Mouse (Mus musculus) spleen, adult 2 months (tissue): ENCODE measurements around the gene Lix1l. TPM values are rescaled to one million over a fixed set of nuclear protein-coding genes. Genes with fewer than 3 reads are reported as not detected.

ENCODE experiments used
- DNase-seq, 2 experiments: peaks; one replicate each; pipeline versions ENCODE4 v3.0.0 to v3.0.0-alpha.2; 2012 to 2021; ENCODE audit warnings: low spot score in 2 of 2, low read depth in 1 of 2
- H3K27ac ChIP-seq: fragments of 200-500 bp; 2 replicates; pipeline ENCODE4 v1.5.1; 2012; ENCODE audit warnings: low read length, inconsistent platforms; ENCODE audit not compliant: insufficient read depth
- H3K27me3 ChIP-seq: fragments of 200-500 bp; 2 replicates; pipeline ENCODE4 v1.6.1; 2012; ENCODE audit warnings: mild to moderate bottlenecking, moderate library complexity, low read length, inconsistent platforms; ENCODE audit not compliant: control insufficient read depth, insufficient read depth
- H3K36me3 ChIP-seq: fragments of 200-500 bp; 2 replicates; pipeline ENCODE4 v1.6.1; 2012; ENCODE audit warnings: mild to moderate bottlenecking, low read length, inconsistent platforms; ENCODE audit not compliant: control insufficient read depth, insufficient read depth
- H3K4me1 ChIP-seq: fragments of 200-500 bp; 2 replicates; pipeline ENCODE4 v1.6.1; 2011; ENCODE audit warnings: inconsistent platforms; ENCODE audit not compliant: control insufficient read depth, insufficient read depth, insufficient read length
- H3K4me3 ChIP-seq: fragments of 200-500 bp; 2 replicates; pipeline ENCODE4 v1.5.1; 2011; ENCODE audit warnings: mild to moderate bottlenecking, inconsistent platforms; ENCODE audit not compliant: insufficient read depth, insufficient read length; ENCODE audit errors: extremely low read depth
- CTCF ChIP-seq: fragments of 200-500 bp; IDR thresholded peaks from 2 replicates; pipeline ENCODE4 v1.5.1; 2011; ENCODE audit warnings: mild to moderate bottlenecking, inconsistent platforms; ENCODE audit not compliant: insufficient read depth, insufficient read length, insufficient replicate concordance; ENCODE audit errors: extremely low read depth
- POLR2A ChIP-seq: fragments of 200-500 bp; IDR thresholded peaks from 2 replicates; pipeline ENCODE4 v1.6.1; 2011; ENCODE audit warnings: low read depth, low read length, inconsistent platforms
- WGBS: fragments of 180-500 bp; shearing (Covaris S2); methylation state at CpG from one replicate; pipeline ENCODE4 v1.1.7; 2018; 5-methylcytosine and 5-hydroxymethylcytosine counted together
- polyA plus RNA-seq: library from polyadenylated mRNA; depleted of rRNA; stranded (reverse); fragments of >200 nt; gene quantifications from 2 replicates; pipeline ENCODE4 v1.2.3, GENCODE M21; 2012

Lix1l gene
- polyA plus RNA-seq, 1 experiment, result 5.8 TPM

DNA sequence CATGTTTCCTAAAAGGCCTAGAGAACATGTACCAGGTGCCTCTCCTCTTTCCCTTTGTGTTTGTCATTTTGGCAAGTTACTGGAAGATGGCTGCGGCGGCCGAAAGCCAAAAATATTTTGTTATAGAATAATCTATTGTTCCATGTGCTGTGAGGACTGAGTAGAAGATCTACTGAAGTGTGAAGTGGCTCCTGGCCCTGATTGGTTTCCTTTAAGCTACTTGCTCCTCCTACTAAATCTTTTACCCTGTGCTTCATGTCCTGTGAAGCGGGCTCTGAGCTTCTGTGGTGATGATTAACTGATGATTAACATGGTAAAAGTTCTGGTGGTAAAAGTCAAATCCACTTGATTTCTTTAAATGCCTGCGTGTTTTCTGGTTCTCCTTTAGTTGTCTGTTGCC lies 66.0 kb downstream of the Lix1l start:
- Histone ChIP-seq H3K4me3 (no peak overlapping the region), H3K36me3 (no peaks in the 10 kb centered on the region), H3K27me3 (no peaks in the 10 kb centered on the region), H3K27ac (no peak overlapping the region), H3K4me1 (peaks cover 3% of the 10 kb centered on the region; the same call in 1 of the 2 replicates)
- WGBS, result 91% methylated on average over 5 of the region's 5 CpGs
- DNase-seq, result no peak
- TF ChIP-seq POLR2A (no peak), CTCF (no peak)

DNA sequence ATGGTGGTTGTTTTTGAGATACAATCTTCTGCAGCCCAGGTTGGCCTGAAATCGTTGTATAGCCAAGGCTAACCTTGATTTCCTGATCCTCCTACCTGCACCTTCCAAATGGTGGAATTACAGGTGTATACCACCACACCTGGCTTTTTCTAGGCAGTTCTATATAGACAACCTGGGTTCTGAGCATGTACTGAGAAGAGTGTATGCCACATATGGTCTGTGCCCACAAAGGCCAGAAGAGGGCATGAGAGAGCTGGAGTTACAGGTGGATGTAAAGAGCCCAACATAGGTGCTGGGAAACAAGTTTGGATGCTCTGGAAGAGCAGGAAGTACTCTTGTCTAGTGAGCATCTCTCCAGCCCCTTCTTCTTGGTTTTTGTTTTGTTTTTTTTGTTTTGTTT lies 66.4 kb downstream of the Lix1l start:
- Histone ChIP-seq H3K4me3 (no peak overlapping the region), H3K27me3 (no peaks in the 10 kb centered on the region), H3K27ac (no peak overlapping the region), H3K36me3 (no peaks in the 10 kb centered on the region), H3K4me1 (peaks cover 3% of the 10 kb centered on the region; the same call in 1 of the 2 replicates)
- peak in 1 of 2 experiments; percentile 17 for DNase-seq
- TF ChIP-seq POLR2A, result no peak
- TF ChIP-seq CTCF, result no peak
- 34% methylated on average over 1 of the region's 1 CpGs for WGBS

DNA sequence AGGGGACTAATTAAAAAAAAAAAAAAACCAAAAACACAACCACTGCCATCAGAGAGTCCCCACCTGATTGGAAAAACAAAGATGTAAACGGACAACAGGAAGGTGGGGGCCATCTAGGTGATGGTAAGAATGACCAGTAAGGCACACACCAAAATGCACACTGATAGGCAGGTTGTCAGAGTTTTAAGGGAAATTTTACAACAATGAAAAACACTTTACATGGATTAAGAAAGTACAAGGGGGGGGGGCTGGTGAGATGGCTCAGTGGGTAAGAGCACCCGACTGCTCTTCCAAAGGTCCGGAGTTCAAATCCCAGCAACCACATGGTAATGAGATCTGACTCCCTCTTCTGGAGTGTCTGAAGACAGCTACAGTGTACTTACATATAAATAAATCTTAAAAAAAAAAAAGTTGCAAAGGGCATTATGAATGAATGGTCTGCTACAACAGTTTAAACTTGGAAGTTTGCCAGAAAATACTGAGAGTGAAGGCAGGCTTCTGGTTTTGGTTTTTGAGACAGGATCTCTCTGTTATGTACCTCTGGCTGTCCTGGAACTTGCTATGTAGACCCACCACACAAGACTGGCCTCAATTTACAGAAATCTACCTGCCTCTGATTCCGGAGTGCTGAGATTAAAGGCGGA lies 67.6 kb downstream of the Lix1l start:
- WGBS, result 92% methylated on average over 5 of the region's 5 CpGs
- H3K27me3 ChIP-seq, result no peaks in the 10 kb centered on the region
- DNase-seq, result no peak
- H3K4me3 ChIP-seq, result no peak overlapping the region
- no peak overlapping the region for H3K27ac ChIP-seq
- TF ChIP-seq CTCF (no peak), POLR2A (no peak)
- peaks cover 3% of the 10 kb centered on the region; the same call in 1 of the 2 replicates for H3K4me1 ChIP-seq
- H3K36me3 ChIP-seq, result no peaks in the 10 kb centered on the region

DNA sequence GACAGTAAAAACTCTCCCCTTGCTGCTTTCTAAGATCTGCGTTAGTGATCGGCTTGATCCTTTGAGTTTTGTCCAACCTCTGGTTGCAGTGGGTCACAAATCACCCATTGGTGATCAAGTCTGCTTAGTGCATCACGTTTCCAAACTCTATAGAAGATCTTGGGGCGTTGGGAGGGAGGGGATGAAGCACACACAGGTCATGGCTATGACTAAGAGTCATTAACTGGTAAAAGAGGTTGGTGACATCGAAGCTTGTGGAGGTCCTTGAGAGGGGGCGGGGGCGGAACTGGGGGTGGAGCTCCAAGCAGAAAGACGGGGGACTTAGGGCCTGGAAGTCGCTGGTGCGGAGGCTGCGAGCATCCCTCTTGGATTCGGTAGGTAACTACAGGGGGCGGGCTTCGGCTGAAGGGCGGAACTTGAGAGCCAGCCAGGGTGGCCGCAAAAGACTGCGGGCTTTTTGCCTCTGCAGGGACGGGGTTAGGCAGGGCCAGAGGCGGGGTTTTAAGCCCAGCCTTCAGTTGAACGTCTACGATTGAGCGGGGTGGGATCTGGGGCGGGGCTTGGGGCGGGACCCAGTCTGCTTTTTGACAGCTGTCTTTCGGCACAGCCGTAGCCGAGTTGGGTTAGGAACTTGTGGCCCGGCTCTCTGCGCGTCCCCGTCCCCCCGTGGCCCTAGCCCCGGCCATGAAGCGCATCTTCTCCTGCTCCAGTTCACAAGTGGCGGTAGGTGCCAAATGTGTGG lies 68.9 kb downstream of the Lix1l start, which contains the start of gene Ankrd35:
Gene Ankrd35, plus strand, starts transcription at position 405 of the 742 bp plus-strand sequence.
- H3K36me3 ChIP-seq, result no peaks in the 10 kb centered on the region
- TF ChIP-seq CTCF, result 0 out of 2 replicates have a peak, but pooled peaks have one; percentile 3
- TF ChIP-seq POLR2A, result no peak
- WGBS, result 6% methylated on average over 35 of the region's 35 CpGs
- peak within 1 kb of the TSS; percentile 56 for H3K4me3 ChIP-seq
- no peak within 1 kb of the TSS for H3K27ac ChIP-seq
- H3K4me1 ChIP-seq, result peaks cover 3% of the 10 kb centered on the region; the same call in 1 of the 2 replicates
- DNase-seq, result peak; percentile 74 to 82
- H3K27me3 ChIP-seq, result no peaks in the 10 kb centered on the region

DNA sequence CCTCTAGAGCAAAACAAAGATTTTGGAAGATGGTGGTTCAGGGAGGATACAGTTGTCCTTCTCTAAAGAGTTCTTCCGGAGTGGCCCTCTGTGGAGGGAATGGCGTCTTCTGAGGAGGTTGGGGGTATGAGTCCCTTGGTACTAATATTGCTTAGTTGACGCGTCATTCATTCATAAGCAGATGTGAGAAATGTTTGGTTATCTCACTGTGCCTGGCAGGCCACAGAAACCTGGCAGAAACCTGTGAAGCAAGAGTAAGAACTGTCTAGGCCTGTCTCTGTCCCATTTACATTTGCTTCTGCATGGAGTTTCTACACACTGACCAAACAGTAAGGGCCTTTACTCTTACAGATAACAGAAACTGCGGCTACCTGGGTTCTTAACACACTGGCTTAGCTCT lies 70.6 kb downstream of the Lix1l start:
- no peaks in the 10 kb centered on the region for H3K27me3 ChIP-seq
- 94% methylated on average over 5 of the region's 5 CpGs for WGBS
- no peak for DNase-seq
- H3K4me3 ChIP-seq, result no peak overlapping the region
- H3K27ac ChIP-seq, result no peak overlapping the region
- H3K36me3 ChIP-seq, result no peaks in the 10 kb centered on the region
- peaks cover 3% of the 10 kb centered on the region; the same call in 1 of the 2 replicates for H3K4me1 ChIP-seq
- TF ChIP-seq CTCF (no peak), POLR2A (no peak)

DNA sequence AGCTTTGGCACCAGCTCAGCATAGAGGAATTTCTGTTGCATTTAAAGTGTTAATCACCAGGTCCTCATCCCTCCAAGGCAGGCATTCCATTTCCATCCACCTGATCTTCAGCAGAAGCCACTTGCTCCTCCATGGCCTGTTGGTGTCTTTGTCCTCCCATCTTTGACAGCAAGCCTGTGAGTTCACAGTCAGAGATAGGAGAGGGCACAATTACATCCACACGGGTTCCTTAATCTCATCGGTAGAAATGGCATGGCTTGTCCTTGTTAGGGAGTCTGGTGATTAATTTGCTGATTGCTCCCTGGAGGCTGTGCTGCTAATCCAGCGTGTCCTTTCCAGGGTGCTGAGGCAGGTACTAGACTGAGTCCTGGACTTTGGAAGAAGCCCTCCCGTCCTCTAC lies 72.6 kb downstream of the Lix1l start:
- H3K27ac ChIP-seq, result no peak overlapping the region
- 87% methylated on average over 4 of the region's 4 CpGs for WGBS
- H3K4me1 ChIP-seq, result peaks cover 3% of the 10 kb centered on the region; the same call in 1 of the 2 replicates
- H3K36me3 ChIP-seq, result no peaks in the 10 kb centered on the region
- TF ChIP-seq POLR2A (no peak), CTCF (no peak)
- no peak for DNase-seq
- H3K4me3 ChIP-seq, result no peak overlapping the region
- no peaks in the 10 kb centered on the region for H3K27me3 ChIP-seq
